Mouse (Mus musculus) forebrain, postnatal 0 days (tissue): Measurements from ENCODE around the gene Prph2. TPM values are rescaled to one million over a fixed set of nuclear protein-coding genes. Genes with fewer than 3 reads are reported as not detected.

Experiments
- ATAC-seq: fragments of 200-750 bp; cut with Nextera tagmentation; 2 replicates; pipeline ENCODE4 v1.8.0; 2017; ENCODE audit warnings: mild to moderate bottlenecking, moderate library complexity
- DNase-seq: peaks from one replicate; pipeline ENCODE4 v3.0.0-alpha.2; 2015
- H3K27ac ChIP-seq: fragments of 300-500 bp; sonication (generic); 2 replicates; pipeline ENCODE4 v1.5.1; 2014; ENCODE audit warnings: low read depth, mild to moderate bottlenecking, antibody characterized with exemption, low read length, moderate library complexity, mixed read lengths
- H3K27me3 ChIP-seq: fragments of 300-500 bp; sonication (generic); 2 replicates; pipeline ENCODE4 v1.6.1; 2014; ENCODE audit warnings: mild to moderate bottlenecking, low read length, mixed read lengths; ENCODE audit not compliant: insufficient read depth
- H3K36me3 ChIP-seq: fragments of 300-500 bp; sonication (generic); 2 replicates; pipeline ENCODE4 v1.6.1; 2014; ENCODE audit warnings: mild to moderate bottlenecking, moderate library complexity; ENCODE audit not compliant: insufficient read depth
- H3K4me1 ChIP-seq: fragments of 300-500 bp; sonication (generic); 2 replicates; pipeline ENCODE4 v1.6.1; 2014; ENCODE audit warnings: antibody characterized with exemption; ENCODE audit not compliant: insufficient read depth
- H3K4me2 ChIP-seq: fragments of 300-500 bp; sonication (generic); 2 replicates; pipeline ENCODE4 v1.6.1; 2014; ENCODE audit warnings: low read depth, mild to moderate bottlenecking, moderate library complexity
- H3K4me3 ChIP-seq: fragments of 300-500 bp; sonication (generic); 2 replicates; pipeline ENCODE4 v1.5.1; 2014; ENCODE audit warnings: low read depth, low read length, mixed read lengths
- H3K9ac ChIP-seq: fragments of 300-500 bp; sonication (generic); 2 replicates; pipeline ENCODE4 v1.6.1; 2014; ENCODE audit warnings: mild to moderate bottlenecking
- H3K9me3 ChIP-seq: fragments of 300-500 bp; sonication (generic); 2 replicates; pipeline ENCODE4 v1.6.1; 2016; ENCODE audit warnings: low read length
- CTCF ChIP-seq: sonication (generic); IDR thresholded peaks from 2 replicates; pipeline ENCODE4 v1.5.1; 2016; ENCODE audit warnings: antibody characterized with exemption, control low read depth, low read depth
- WGBS: fragments of 180-500 bp; shearing (Covaris S2); extraction: QIAGEN DNeasy Blood & Tissue Kit; methylation state at CpG from one replicate; pipeline ENCODE4 v1.1.7; 2014; 5-methylcytosine and 5-hydroxymethylcytosine counted together
- polyA plus RNA-seq: library from polyadenylated mRNA; unstranded; fragments of >200 nt; fragmentation: Nextera tagmentation; extraction: Ambion mirVana; gene quantifications from 2 replicates; pipeline ENCODE4 v1.2.1, GENCODE M21; 2015
- total RNA-seq: library from RNA; depleted of rRNA; stranded (reverse); fragments of >200 nt; gene quantifications from 2 replicates; pipeline ENCODE4 v1.2.3, GENCODE M21; 2014

The Prph2 gene
- total and polyA plus RNA-seq, 2 experiments from 2014 or later, result 0.14 TPM; not detected in 1

- Histone ChIP-seq H3K27ac (no peak overlapping the region), H3K4me3 (no peak overlapping the region), H3K36me3 (0 out of 2 replicates have a peak, but pooled peaks cover 8% of the 10 kb centered on the region), H3K4me1 (no peaks in the 10 kb centered on the region), H3K27me3 (no peaks in the 10 kb centered on the region), H3K9me3 (no peaks in the 10 kb centered on the region), H3K9ac (no peak overlapping the region), H3K4me2 (no peak overlapping the region)
- 91% methylated on average over 6 of the region's 6 CpGs for WGBS
- TF ChIP-seq CTCF, result no peak
- ATAC-seq (no peak), DNase-seq (no peak)
Measured at GRCm38 (mm10) chr17:46884766-46885165, 25.5 kb upstream of the Prph2 start.

GRCm38 (mm10) chr17:46885218-46885909 is 24.9 kb upstream of the Prph2 start:
- no peak for TF ChIP-seq CTCF
- Histone ChIP-seq H3K4me3 (no peak overlapping the region), H3K4me1 (no peaks in the 10 kb centered on the region), H3K9me3 (no peaks in the 10 kb centered on the region), H3K27ac (no peak overlapping the region), H3K4me2 (no peak overlapping the region), H3K9ac (no peak overlapping the region), H3K27me3 (no peaks in the 10 kb centered on the region), H3K36me3 (0 out of 2 replicates have a peak, but pooled peaks cover 8% of the 10 kb centered on the region)
- WGBS, result 80% methylated on average over 11 of the region's 11 CpGs
- no peak for DNase-seq
- ATAC-seq, result no peak

GRCm38 (mm10) chr17:46885910-46886643 is 24.2 kb upstream of the Prph2 start:
- Histone ChIP-seq H3K4me1 (no peaks in the 10 kb centered on the region), H3K4me2 (no peak overlapping the region), H3K27ac (no peak overlapping the region), H3K9me3 (no peaks in the 10 kb centered on the region), H3K9ac (no peak overlapping the region), H3K4me3 (no peak overlapping the region), H3K27me3 (no peaks in the 10 kb centered on the region), H3K36me3 (0 out of 2 replicates have a peak, but pooled peaks cover 8% of the 10 kb centered on the region)
- 65% methylated on average over 17 of the region's 17 CpGs for WGBS
- TF ChIP-seq CTCF, result no peak
- DNase-seq (no peak), ATAC-seq (no peak)

- Histone ChIP-seq H3K9ac (peak overlapping the region; percentile 74), H3K27me3 (no peaks in the 10 kb centered on the region), H3K4me1 (peaks cover 14% of the 10 kb centered on the region), H3K4me3 (peak overlapping the region; percentile 88), H3K27ac (peak overlapping the region; percentile 94), H3K9me3 (no peaks in the 10 kb centered on the region), H3K36me3 (0 out of 2 replicates have a peak, but pooled peaks cover 1% of the 10 kb centered on the region), H3K4me2 (peak overlapping the region; percentile 66)
- 31% methylated on average over 16 of the region's 16 CpGs for WGBS
- DNase-seq (peak; percentile 68), ATAC-seq (no peak)
- peak; percentile 68 for TF ChIP-seq CTCF
Measured at GRCm38 (mm10) chr17:46888511-46889212, 21.6 kb upstream of the Prph2 start.

- Histone ChIP-seq H3K4me3 (peak overlapping the region; percentile 88), H3K4me2 (peak overlapping the region; percentile 66), H3K9ac (peak overlapping the region; percentile 74), H3K27me3 (no peaks in the 10 kb centered on the region), H3K27ac (peak overlapping the region; percentile 94), H3K36me3 (no peaks in the 10 kb centered on the region), H3K9me3 (no peaks in the 10 kb centered on the region), H3K4me1 (peaks cover 14% of the 10 kb centered on the region)
- peak; percentile 34 for ATAC-seq
- TF ChIP-seq CTCF, result no peak
- WGBS, result 2% methylated on average over 44 of the region's 44 CpGs
- DNase-seq, result peak; percentile 73
Measured at GRCm38 (mm10) chr17:46889450-46890084, 20.7 kb upstream of the Prph2 start.

GRCm38 (mm10) chr17:46890116-46890815 is 20.0 kb upstream of the Prph2 start, which contains the start of gene Tbcc:
Tbcc (plus strand) TSS chr17:46890684.
- ATAC-seq, result peak; percentile 95
- H3K36me3 ChIP-seq, result no peaks in the 10 kb centered on the region
- peak within 1 kb of the TSS; percentile 93 for H3K4me2 ChIP-seq
- no peaks in the 10 kb centered on the region for H3K27me3 ChIP-seq
- H3K27ac ChIP-seq, result peak within 1 kb of the TSS; percentile 94
- peak; percentile 99 for DNase-seq
- H3K9me3 ChIP-seq, result no peaks in the 10 kb centered on the region
- H3K4me1 ChIP-seq, result peaks cover 14% of the 10 kb centered on the region
- TF ChIP-seq CTCF, result no peak
- H3K4me3 ChIP-seq, result peak within 1 kb of the TSS; percentile 88
- H3K9ac ChIP-seq, result peak within 1 kb of the TSS; percentile 88
- under 1% methylated on average over 40 of the region's 40 CpGs for WGBS
